16 mouse cellular contexts compared by ENCODE assay signal in genomic region chr16:28475553-28475952, GRCm38 (mm10).
"Had no signal": no experiment of that assay in that cellular context is flagged by ENCODE, and none has a peak within 500 bp of the region (broad histone marks: within the 10 kb centered on the region; RNA-seq: fewer than 3 reads in every experiment).

No protein-coding gene starts in this region.

- DNase-seq: kidney, adult 9 months; kidney, postnatal 10 days; lung, adult 2 months; lung, postnatal 36 days; midbrain, embryonic 14.5 days; right cerebral cortex, postnatal 14 days; thymus, adult 2 months; thymus, postnatal 25 days had no signal

- H3K36me3 ChIP-seq: limb, embryonic 10.5 days; liver, embryonic 15.5 days; midbrain, embryonic 10.5 days; neural tube, embryonic 13.5 days; stomach, embryonic 15.5 days had no signal

- H3K27ac ChIP-seq: left cerebral cortex, adult 2 months; limb, embryonic 10.5 days; liver, embryonic 15.5 days; midbrain, embryonic 10.5 days; neural tube, embryonic 13.5 days; stomach, embryonic 15.5 days had no signal

- H3K9me3 ChIP-seq: limb, embryonic 10.5 days; liver, embryonic 15.5 days; neural tube, embryonic 13.5 days; stomach, embryonic 15.5 days had no signal

- ATAC-seq: lung, postnatal 0 days had no signal

- H3K4me1 ChIP-seq: limb, embryonic 10.5 days; liver, embryonic 15.5 days; midbrain, embryonic 10.5 days; neural tube, embryonic 13.5 days; stomach, embryonic 15.5 days had no signal

- H3K4me3 ChIP-seq: left cerebral cortex, adult 2 months; limb, embryonic 10.5 days; liver, embryonic 15.5 days; midbrain, embryonic 10.5 days; neural tube, embryonic 13.5 days; stomach, embryonic 15.5 days had no signal

- H3K4me2 ChIP-seq: liver, embryonic 11.5 days; liver, embryonic 15.5 days; neural tube, embryonic 13.5 days; stomach, embryonic 15.5 days had no signal

- H3K27me3 ChIP-seq: liver, embryonic 15.5 days; neural tube, embryonic 13.5 days; stomach, embryonic 15.5 days had no signal

- H3K9ac ChIP-seq: liver, embryonic 15.5 days; neural tube, embryonic 13.5 days; stomach, embryonic 15.5 days had no signal
